Mouse (Mus musculus) hindbrain, embryonic 12.5 days (tissue): ENCODE results near the gene Usf1. TPM values are rescaled to one million over a fixed set of nuclear protein-coding genes. Genes with fewer than 3 reads are reported as not detected.

Experiments
- ATAC-seq: fragments of 200-750 bp; cut with Nextera tagmentation; 2 replicates; pipeline ENCODE4 v1.8.0; 2017; ENCODE audit warnings: moderate TSS enrichment; ENCODE audit not compliant: low FRiP score
- H3K27ac ChIP-seq: fragments of 300-500 bp; sonication (generic); 2 replicates; pipeline ENCODE4 v1.5.1; 2016; ENCODE audit warnings: mild to moderate bottlenecking
- H3K27me3 ChIP-seq: fragments of 300-500 bp; sonication (generic); 2 replicates; pipeline ENCODE4 v1.6.1; 2016; ENCODE audit warnings: mild to moderate bottlenecking
- H3K36me3 ChIP-seq: fragments of 300-500 bp; sonication (generic); 2 replicates; pipeline ENCODE4 v1.6.1; 2016; ENCODE audit warnings: mild to moderate bottlenecking
- H3K4me1 ChIP-seq: fragments of 300-500 bp; sonication (generic); 2 replicates; pipeline ENCODE4 v1.6.1; 2016
- H3K4me2 ChIP-seq: fragments of 300-500 bp; sonication (generic); replicated peaks from 2 replicates; pipeline ENCODE4 v1.6.1; 2016; ENCODE audit warnings: mild to moderate bottlenecking
- H3K4me3 ChIP-seq: fragments of 300-500 bp; sonication (generic); 2 replicates; pipeline ENCODE4 v1.5.1; 2016; ENCODE audit warnings: mild to moderate bottlenecking
- H3K9ac ChIP-seq: fragments of 300-500 bp; sonication (generic); 2 replicates; pipeline ENCODE4 v1.6.1; 2016; ENCODE audit warnings: mild to moderate bottlenecking, moderate library complexity
- H3K9me3 ChIP-seq: fragments of 300-500 bp; sonication (generic); replicated peaks from 2 replicates; pipeline ENCODE4 v1.6.1; 2016; ENCODE audit warnings: mild to moderate bottlenecking
- WGBS: fragments of 180-500 bp; shearing (Covaris S2); methylation state at CpG from one replicate; pipeline ENCODE4 v1.1.7; 2016; 5-methylcytosine and 5-hydroxymethylcytosine counted together
- polyA plus RNA-seq: library from polyadenylated mRNA; unstranded; fragments of >200 nt; fragmentation: Nextera tagmentation; extraction: Ambion mirVana; gene quantifications from 2 replicates; pipeline ENCODE4 v1.2.1, GENCODE M21; 2016

Gene Usf1
- polyA plus RNA-seq, 1 experiment from 2014 or later = 175 TPM

DNA sequence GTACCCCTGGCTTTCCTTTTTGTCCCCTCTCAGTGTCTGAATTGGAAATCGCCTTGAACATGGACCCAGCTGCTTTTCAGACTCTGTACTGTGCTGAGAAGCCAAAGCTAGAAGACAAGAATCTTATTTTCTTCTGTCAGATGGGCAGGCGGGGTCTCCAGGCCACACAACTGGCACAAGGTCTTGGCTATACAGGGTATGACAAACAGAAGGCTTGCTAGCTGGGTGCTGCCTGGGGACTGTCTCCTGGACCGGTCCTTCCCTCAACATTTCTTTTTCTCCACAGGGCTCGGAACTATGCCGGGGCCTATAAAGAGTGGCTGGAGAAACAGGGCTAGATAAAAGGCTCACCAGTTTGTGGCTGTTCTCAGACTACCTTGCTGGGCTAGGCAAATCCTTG lies 8.8 kb downstream of the Usf1 start:
- ATAC-seq = peak; percentile 44

DNA sequence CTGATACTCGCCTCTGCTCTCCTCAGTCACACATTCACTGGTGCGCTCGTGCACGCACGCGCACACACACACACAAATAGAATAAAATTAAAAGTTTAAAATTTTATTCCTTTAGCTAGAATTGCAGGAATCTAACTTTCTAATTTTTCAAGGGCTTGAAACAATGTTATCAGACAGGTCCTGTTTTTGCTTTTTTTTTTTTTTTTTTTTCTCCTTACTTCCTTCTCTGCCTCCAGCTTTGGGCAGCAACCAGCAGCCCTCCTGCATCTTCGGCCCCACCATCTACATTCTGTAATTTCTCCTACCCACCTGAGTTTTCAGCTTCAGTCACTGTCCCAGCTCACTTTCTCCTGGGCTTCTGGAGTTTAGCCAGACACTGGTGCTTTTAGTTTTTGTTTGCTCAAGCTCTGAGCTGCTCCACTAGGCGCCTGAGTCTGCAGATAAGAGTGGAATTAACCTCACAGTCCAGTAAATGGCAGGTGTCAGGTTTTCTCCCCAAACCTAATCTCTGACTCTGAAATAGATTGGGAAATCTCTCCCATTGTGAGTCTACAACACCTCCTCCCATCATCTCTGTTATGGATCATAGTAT lies 11.5 kb downstream of the Usf1 start:
- H3K4me1 ChIP-seq = peaks cover 7% of the 10 kb centered on the region
- peaks cover 33% of the 10 kb centered on the region for H3K36me3 ChIP-seq
- H3K27me3 ChIP-seq = no peaks in the 10 kb centered on the region
- no peak overlapping the region for H3K4me2 ChIP-seq
- WGBS = 89% methylated on average over 8 of the region's 8 CpGs
- no peak overlapping the region for H3K9ac ChIP-seq
- H3K9me3 ChIP-seq = no peaks in the 10 kb centered on the region
- no peak overlapping the region for H3K4me3 ChIP-seq
- no peak overlapping the region for H3K27ac ChIP-seq
- no peak for ATAC-seq

More for the DNA sequence above, 8.8 kb downstream of the Usf1 start:
- H3K4me3 ChIP-seq = no peak overlapping the region
- H3K36me3 ChIP-seq = peaks cover 58% of the 10 kb centered on the region
- H3K9ac ChIP-seq = no peak overlapping the region
- no peaks in the 10 kb centered on the region for H3K27me3 ChIP-seq
- no peak overlapping the region for H3K4me2 ChIP-seq
- H3K4me1 ChIP-seq = peaks cover 7% of the 10 kb centered on the region
- H3K27ac ChIP-seq = peak overlapping the region; percentile 36
- no peaks in the 10 kb centered on the region for H3K9me3 ChIP-seq
- 77% methylated on average over 5 of the region's 5 CpGs for WGBS

DNA sequence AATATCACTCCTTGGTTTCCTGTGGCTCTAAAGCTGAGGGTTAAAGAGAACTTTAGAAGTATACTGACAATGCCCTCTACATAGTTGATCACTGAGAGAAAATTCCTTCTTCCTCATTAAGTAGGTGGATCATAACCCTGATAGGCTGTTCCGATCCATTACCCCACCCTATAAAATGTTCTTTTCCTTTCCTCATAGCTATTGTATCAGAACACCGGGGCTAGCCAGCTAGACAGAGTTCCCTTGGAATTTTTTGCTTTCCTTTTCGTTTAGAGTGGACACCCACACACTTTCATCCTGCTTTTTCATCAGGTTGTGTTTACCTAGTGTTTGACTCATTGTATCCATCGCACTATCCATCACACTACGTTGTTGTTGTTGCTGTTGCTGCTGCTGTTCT lies 13.5 kb downstream of the Usf1 start:
- H3K36me3 ChIP-seq = peaks cover 14% of the 10 kb centered on the region
- no peak overlapping the region for H3K27ac ChIP-seq
- H3K9ac ChIP-seq = no peak overlapping the region
- H3K4me2 ChIP-seq = no peak overlapping the region
- WGBS = 80% methylated on average over 5 of the region's 5 CpGs
- no peaks in the 10 kb centered on the region for H3K27me3 ChIP-seq
- ATAC-seq = no peak
- no peak overlapping the region for H3K4me3 ChIP-seq
- H3K9me3 ChIP-seq = no peaks in the 10 kb centered on the region
- H3K4me1 ChIP-seq = no peaks in the 10 kb centered on the region

DNA sequence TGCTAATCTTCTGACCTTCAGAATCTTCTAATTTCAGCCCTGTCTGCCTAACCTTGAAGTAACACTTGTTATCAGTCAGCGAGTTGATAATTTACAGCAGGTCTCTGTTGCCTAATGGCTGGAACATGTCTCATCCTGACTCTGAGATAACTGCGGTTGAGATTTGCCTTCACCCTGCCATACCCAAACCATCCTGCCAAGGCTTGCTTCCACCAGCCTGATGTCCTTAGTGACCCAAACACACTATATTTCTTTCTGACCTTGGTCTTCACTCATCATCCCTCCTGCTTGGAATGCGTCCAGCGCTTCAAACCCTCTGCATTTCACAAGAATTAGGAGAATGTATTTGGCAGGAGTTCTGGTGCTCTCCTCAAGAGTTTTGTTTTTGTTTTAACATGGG lies 14.0 kb downstream of the Usf1 start:
- no peak for ATAC-seq
- Histone ChIP-seq H3K9ac (no peak overlapping the region), H3K9me3 (no peaks in the 10 kb centered on the region), H3K27me3 (no peaks in the 10 kb centered on the region), H3K27ac (no peak overlapping the region), H3K4me3 (no peak overlapping the region), H3K36me3 (peaks cover 9% of the 10 kb centered on the region), H3K4me2 (no peak overlapping the region), H3K4me1 (no peaks in the 10 kb centered on the region)
- WGBS = 92% methylated on average over 4 of the region's 4 CpGs

DNA sequence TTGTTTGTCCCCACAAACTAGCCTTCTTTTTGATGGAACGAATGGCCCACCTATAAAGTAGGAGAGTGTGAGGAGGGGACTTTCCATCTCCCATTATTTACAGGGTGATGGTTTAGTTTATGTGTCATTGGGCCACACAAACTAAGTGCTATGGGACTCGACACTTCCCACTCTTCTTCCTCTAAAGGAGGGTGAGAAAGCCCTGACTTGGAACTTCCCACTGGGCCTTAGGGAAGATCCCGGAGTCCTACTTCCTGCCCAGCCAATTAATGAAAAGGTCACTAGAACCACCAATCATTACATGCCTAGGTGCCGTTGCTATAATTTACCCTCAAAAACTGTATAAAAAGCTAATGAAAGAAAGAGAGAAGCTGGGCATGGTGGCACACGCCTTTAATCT lies 21.0 kb downstream of the Usf1 start:
- 86% methylated on average over 5 of the region's 5 CpGs for WGBS
- Histone ChIP-seq H3K27ac (no peak overlapping the region), H3K36me3 (no peaks in the 10 kb centered on the region), H3K4me1 (peaks cover 1% of the 10 kb centered on the region; the same call in 1 of the 2 replicates), H3K27me3 (peaks cover 11% of the 10 kb centered on the region), H3K9me3 (no peaks in the 10 kb centered on the region), H3K4me3 (no peak overlapping the region), H3K4me2 (no peak overlapping the region), H3K9ac (no peak overlapping the region)
- no peak for ATAC-seq

DNA sequence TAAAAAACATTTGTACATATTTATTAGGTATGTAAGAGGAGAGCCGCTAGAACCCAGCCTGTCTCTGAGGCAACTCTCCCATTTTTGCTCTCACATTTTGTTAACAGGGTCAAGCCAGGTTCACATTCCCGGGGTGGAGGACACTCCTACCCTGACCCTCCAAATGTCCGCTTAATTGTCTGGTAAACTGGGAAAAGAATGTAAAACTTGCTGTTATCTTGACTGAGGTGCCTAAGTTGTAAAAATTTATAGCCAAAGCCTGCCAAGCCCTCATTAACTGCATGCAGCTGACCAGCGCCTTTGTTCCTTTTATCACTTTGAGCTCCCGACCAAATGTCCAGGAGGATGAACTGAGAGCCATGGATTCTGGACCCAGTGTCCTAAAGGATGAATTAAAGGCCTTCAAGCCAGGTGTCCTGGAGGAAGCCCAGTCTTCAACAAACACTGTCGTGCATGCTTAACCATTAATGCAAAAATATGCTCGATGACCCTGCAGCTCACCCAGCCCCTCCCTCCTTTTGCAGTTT lies 24.2 kb downstream of the Usf1 start:
- Histone ChIP-seq H3K27me3 (peaks cover 41% of the 10 kb centered on the region), H3K4me1 (peaks cover 5% of the 10 kb centered on the region), H3K36me3 (no peaks in the 10 kb centered on the region), H3K4me2 (no peak overlapping the region), H3K27ac (no peak overlapping the region), H3K4me3 (no peak overlapping the region), H3K9me3 (no peaks in the 10 kb centered on the region), H3K9ac (no peak overlapping the region)
- 59% methylated on average over 7 of the region's 7 CpGs for WGBS
- ATAC-seq = no peak

DNA sequence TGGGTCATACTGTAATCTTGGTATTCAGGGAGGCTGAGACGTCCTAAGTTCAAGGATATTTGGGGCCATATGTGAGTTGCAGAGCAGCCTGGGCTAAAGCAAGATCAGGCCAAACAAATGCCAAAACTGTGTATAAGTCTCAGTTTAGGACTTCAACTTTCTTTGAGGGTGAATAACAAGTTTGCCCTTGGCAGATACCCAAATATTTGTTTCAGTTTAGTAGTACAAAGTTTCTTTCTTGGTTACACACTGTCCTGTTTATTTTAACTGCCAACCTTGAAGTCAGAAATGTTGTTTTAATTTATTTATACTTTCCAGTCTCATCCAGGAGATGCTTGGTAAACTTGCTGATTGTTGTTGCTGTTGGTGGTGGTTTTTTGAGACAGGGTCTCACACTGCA lies 24.9 kb downstream of the Usf1 start:
- Histone ChIP-seq H3K4me3 (no peak overlapping the region), H3K4me1 (peaks cover 5% of the 10 kb centered on the region), H3K27me3 (peaks cover 41% of the 10 kb centered on the region), H3K36me3 (no peaks in the 10 kb centered on the region), H3K9me3 (no peaks in the 10 kb centered on the region), H3K9ac (no peak overlapping the region), H3K27ac (no peak overlapping the region), H3K4me2 (no peak overlapping the region)
- 77% methylated on average over 1 of the region's 1 CpGs for WGBS
- ATAC-seq = no peak

DNA sequence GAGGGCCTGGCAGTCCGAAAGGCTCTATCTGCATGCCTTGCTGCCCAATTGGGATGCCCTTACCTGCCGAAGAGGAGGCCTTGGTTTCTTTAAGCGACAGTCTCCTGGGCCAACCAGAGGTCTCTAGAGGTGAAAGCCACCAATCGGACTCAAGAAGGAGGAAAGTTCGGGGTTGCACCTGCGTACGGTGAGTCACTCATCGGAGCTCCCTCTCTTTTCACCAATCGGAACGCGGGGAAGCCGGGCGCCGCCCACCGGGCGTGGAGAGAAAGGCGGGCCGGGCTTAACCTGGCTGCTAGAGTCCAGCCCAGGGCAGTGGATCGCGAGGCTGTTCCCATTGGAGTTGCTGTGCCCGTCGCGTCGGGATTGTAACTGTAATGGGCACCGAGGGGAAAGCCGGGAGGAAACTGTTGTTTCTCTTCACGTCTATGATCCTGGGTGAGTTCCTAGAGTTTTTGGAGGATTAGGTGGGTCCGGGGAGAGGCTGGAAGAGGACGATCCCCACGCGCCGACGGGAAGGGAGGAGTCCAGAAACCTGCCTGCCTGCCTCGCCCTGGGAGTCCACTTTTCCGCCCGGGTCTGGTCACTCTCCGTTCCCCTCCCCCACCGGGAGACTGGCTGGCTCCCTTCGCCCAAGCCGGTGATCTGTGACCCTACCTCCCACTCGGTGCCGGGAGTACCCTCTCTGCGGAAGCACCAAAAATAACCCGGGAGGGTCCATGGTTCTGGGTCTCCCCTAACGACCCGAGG lies 26.3 kb downstream of the Usf1 start, which contains the start of gene F11r:
TSS of gene F11r (plus strand) at position 272 of the 750 bp plus-strand sequence.
- H3K27ac ChIP-seq = no peak within 1 kb of the TSS
- peak within 1 kb of the TSS; percentile 50 for H3K4me2 ChIP-seq
- H3K36me3 ChIP-seq = no peaks in the 10 kb centered on the region
- H3K27me3 ChIP-seq = peaks cover 41% of the 10 kb centered on the region
- no peaks in the 10 kb centered on the region for H3K9me3 ChIP-seq
- H3K4me1 ChIP-seq = peaks cover 5% of the 10 kb centered on the region
- 1% methylated on average over 46 of the region's 46 CpGs for WGBS
- peak; percentile 51 for ATAC-seq
- H3K4me3 ChIP-seq = peak within 1 kb of the TSS; percentile 38
- H3K9ac ChIP-seq = no peak within 1 kb of the TSS

DNA sequence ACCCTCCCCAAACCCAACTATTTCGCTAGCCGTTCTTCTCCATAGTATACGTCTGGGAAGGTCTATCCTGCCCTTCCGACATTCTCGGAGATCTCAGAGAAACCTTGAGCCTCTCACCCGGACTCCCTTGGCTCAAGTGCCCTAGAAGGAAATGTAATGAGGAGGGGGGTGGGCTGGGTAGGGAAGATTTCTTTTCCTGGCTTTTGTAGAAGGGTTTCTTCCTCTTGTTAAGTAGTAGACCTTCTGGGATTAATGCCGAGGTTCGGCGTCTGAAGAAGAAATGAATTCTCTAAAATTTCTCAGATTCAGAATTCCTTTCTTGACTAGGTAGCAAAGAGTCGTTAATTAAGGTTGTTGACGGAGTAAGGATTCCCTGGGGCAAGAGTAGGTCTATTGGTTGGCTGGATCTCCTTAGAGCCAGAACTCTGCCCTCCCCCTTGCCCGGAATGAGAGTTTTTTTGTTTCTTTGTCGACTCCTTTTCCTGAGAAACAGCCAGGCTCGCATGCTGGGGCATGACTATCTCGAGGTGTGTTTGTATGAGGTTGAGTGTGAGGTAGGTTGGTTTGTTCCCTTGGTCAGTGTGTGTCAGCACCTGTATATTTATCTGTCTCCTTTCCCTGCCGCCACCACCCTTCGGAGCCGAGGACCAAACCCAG lies 27.0 kb downstream of the Usf1 start:
- no peaks in the 10 kb centered on the region for H3K36me3 ChIP-seq
- no peak overlapping the region for H3K27ac ChIP-seq
- 0 out of 2 replicates have a peak, but pooled peaks have one; percentile 9 for ATAC-seq
- H3K4me3 ChIP-seq = peak overlapping the region; percentile 38
- peaks cover 5% of the 10 kb centered on the region for H3K4me1 ChIP-seq
- H3K4me2 ChIP-seq = peak overlapping the region; percentile 50
- H3K9ac ChIP-seq = no peak overlapping the region
- no peaks in the 10 kb centered on the region for H3K9me3 ChIP-seq
- H3K27me3 ChIP-seq = peaks cover 41% of the 10 kb centered on the region
- 7% methylated on average over 18 of the region's 18 CpGs for WGBS

DNA sequence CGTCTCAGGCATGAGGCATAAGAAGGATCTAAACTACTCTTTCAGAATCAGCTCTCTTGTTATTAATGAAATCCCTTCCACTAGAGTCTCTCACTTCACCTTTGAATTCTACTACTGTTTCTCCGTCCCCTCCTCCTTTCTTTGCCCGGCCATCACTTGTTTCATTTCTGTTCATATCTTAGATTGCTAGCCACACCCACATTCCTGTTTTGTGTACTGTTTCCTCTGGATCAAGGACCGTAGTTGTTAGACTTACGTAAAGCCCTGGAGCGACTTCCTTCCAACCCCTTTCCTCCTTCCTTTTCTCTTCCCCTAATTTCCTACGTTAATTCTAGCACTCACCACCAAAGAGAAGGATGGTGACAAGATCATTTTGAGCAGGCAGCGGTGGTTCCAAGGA lies 28.0 kb downstream of the Usf1 start:
- peak overlapping the region; percentile 50; the same call in 1 of the 2 replicates for H3K4me2 ChIP-seq
- peaks cover 6% of the 10 kb centered on the region for H3K9me3 ChIP-seq
- H3K36me3 ChIP-seq = no peaks in the 10 kb centered on the region
- H3K9ac ChIP-seq = no peak overlapping the region
- WGBS = 53% methylated on average over 8 of the region's 8 CpGs
- H3K27ac ChIP-seq = no peak overlapping the region
- H3K27me3 ChIP-seq = peaks cover 41% of the 10 kb centered on the region
- 0 out of 2 replicates have a peak overlapping the region, but pooled peaks have one; percentile 38 for H3K4me3 ChIP-seq
- peaks cover 5% of the 10 kb centered on the region for H3K4me1 ChIP-seq
- ATAC-seq = no peak

DNA sequence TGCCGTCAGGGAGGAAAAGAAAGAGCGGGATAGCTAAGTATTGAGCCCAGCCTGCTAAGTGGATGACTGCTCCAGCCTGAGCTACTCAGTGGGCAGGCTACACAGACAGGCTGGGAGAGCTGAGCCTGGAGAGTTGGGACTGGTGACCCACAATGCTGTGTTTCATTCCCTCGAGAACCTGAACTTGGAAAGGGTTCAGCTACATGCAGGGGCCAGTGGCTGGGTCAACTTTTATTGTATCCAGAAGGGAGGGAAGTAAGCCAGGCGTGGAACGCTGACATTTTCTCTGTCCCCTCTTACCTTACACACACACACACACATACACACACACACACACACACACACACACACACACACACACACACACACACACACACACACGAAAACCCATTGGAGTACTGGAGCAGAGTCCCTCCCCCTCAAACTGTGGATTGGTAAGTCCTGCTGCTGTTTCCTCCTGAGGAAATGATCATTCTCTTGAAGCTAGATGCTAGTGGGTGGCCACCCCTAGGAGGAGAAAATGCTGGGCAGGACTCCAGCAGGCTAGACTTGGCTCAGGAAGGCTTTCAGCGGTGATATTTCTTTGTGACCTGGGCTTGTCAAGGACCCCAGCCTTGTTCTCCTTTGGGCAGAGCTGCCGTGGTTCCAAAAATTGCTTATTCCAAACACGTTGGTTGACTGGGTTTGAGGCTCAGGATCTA lies 29.1 kb downstream of the Usf1 start:
- Histone ChIP-seq H3K4me2 (no peak overlapping the region), H3K9ac (no peak overlapping the region), H3K27me3 (peaks cover 41% of the 10 kb centered on the region), H3K4me3 (no peak overlapping the region), H3K27ac (no peak overlapping the region), H3K4me1 (peaks cover 5% of the 10 kb centered on the region), H3K36me3 (no peaks in the 10 kb centered on the region), H3K9me3 (peaks cover 9% of the 10 kb centered on the region)
- 55% methylated on average over 9 of the region's 9 CpGs for WGBS
- ATAC-seq = no peak
